Mouse (Mus musculus) stomach, postnatal 0 days (tissue): ENCODE measurements around the gene Cop1. TPM values are rescaled to one million over a fixed set of nuclear protein-coding genes. Genes with fewer than 3 reads are reported as not detected.

Experiments used
- ATAC-seq: fragments of 200-750 bp; cut with Nextera tagmentation; 2 replicates; pipeline ENCODE4 v1.8.0; 2017; ENCODE audit not compliant: low FRiP score, low TSS enrichment
- DNase-seq: peaks from one replicate; pipeline ENCODE4 v3.0.0-alpha.2; 2016; ENCODE audit warnings: low spot score
- H3K27ac ChIP-seq: fragments of 300-500 bp; sonication (generic); replicated peaks from 2 replicates; pipeline ENCODE4 v1.5.1; 2014; ENCODE audit warnings: mild to moderate bottlenecking, control low read depth
- H3K27me3 ChIP-seq: fragments of 300-500 bp; sonication (generic); 2 replicates; pipeline ENCODE4 v1.6.1; 2014; ENCODE audit warnings: low read length; ENCODE audit not compliant: control insufficient read depth, insufficient read depth
- H3K36me3 ChIP-seq: fragments of 300-500 bp; sonication (generic); 2 replicates; pipeline ENCODE4 v1.6.1; 2014; ENCODE audit warnings: low read length, mixed read lengths; ENCODE audit not compliant: control insufficient read depth, insufficient read depth
- H3K4me1 ChIP-seq: fragments of 300-500 bp; sonication (generic); replicated peaks from 2 replicates; pipeline ENCODE4 v1.6.1; 2014; ENCODE audit warnings: antibody characterized with exemption; ENCODE audit not compliant: control insufficient read depth, insufficient read depth
- H3K4me2 ChIP-seq: fragments of 300-500 bp; sonication (generic); replicated peaks from 2 replicates; pipeline ENCODE4 v1.6.1; 2014; ENCODE audit warnings: low read depth, mild to moderate bottlenecking, control low read depth, moderate library complexity
- H3K4me3 ChIP-seq: fragments of 300-500 bp; sonication (generic); 2 replicates; pipeline ENCODE4 v1.5.1; 2014; ENCODE audit warnings: low read depth, low read length, control low read depth
- H3K9ac ChIP-seq: fragments of 300-500 bp; sonication (generic); 2 replicates; pipeline ENCODE4 v1.6.1; 2014; ENCODE audit warnings: mild to moderate bottlenecking, low read length, control low read depth, mixed read lengths
- H3K9me3 ChIP-seq: fragments of 300-500 bp; sonication (generic); 2 replicates; pipeline ENCODE4 v1.6.1; 2016; ENCODE audit warnings: low read length; ENCODE audit not compliant: control insufficient read depth
- CTCF ChIP-seq: IDR thresholded peaks from 2 replicates; pipeline ENCODE4 v1.5.1; 2016; ENCODE audit warnings: antibody characterized with exemption, low read depth, mild to moderate bottlenecking, moderate library complexity
- EP300 ChIP-seq: optimal IDR thresholded peaks from 2 replicates; pipeline ENCODE3; 2016; ENCODE audit warnings: antibody characterized with exemption
- WGBS: fragments of 180-500 bp; shearing (Covaris S2); extraction: QIAGEN DNeasy Blood & Tissue Kit; methylation state at CpG from one replicate; pipeline ENCODE4 v1.1.7; 2014; 5-methylcytosine and 5-hydroxymethylcytosine counted together
- microRNA-seq: library from miRNA; unstranded; fragments of <30 nt; microRNA quantifications from one replicate; pipeline ENCODE4, GENCODE M21; 2016
- polyA plus RNA-seq: library from polyadenylated mRNA; unstranded; fragments of >200 nt; fragmentation: Nextera tagmentation; extraction: Ambion mirVana; gene quantifications from 2 replicates; pipeline ENCODE4 v1.2.1, GENCODE M21; 2015

The Cop1 gene
- polyA plus RNA-seq, 1 experiment from 2014 or later: 44.4 TPM

GRCm38 (mm10) chr1:159388565-159389024 lies 156.5 kb downstream of the Cop1 start:
- H3K4me2 ChIP-seq: no peak overlapping the region
- H3K4me1 ChIP-seq: no peaks in the 10 kb centered on the region
- no peak overlapping the region for H3K9ac ChIP-seq
- 61% methylated on average over 13 of the region's 13 CpGs for WGBS
- H3K27me3 ChIP-seq: no peaks in the 10 kb centered on the region
- H3K27ac ChIP-seq: no peak overlapping the region
- no peaks in the 10 kb centered on the region for H3K9me3 ChIP-seq
- DNase-seq: no peak
- H3K36me3 ChIP-seq: no peaks in the 10 kb centered on the region
- ATAC-seq: no peak
- no peak overlapping the region for H3K4me3 ChIP-seq
- TF ChIP-seq EP300: no peak

- Histone ChIP-seq H3K9me3 (no peaks in the 10 kb centered on the region), H3K36me3 (no peaks in the 10 kb centered on the region), H3K27me3 (no peaks in the 10 kb centered on the region), H3K4me1 (no peaks in the 10 kb centered on the region), H3K4me2 (no peak overlapping the region), H3K4me3 (no peak overlapping the region), H3K27ac (no peak overlapping the region), H3K9ac (no peak overlapping the region)
- TF ChIP-seq CTCF (peak; percentile 88), EP300 (no peak)
- peak; percentile 76 for DNase-seq
- 0 out of 2 replicates have a peak, but pooled peaks have one; percentile 32 for ATAC-seq
- WGBS: 23% methylated on average over 14 of the region's 14 CpGs
Measured at GRCm38 (mm10) chr1:159390049-159390448, 157.9 kb downstream of the Cop1 start.

DNA sequence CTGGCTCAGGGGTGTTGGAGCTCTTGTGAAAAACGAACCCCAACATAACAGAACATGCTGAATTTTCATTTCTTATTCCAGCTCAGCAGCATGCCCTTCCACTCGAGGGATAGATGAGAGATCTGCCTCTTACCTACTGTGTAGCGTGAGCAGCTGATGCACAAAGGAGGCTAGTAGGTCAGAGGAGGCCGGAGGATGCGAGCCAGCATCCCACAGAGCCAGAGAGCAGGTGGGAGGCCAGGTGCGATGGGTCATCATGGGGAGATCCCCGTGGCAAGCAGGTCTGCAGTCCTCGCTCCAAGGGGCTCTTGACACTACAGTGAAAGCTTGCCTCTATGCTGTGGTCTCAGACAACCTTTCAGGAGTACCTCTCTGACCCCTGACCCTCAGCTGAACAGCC lies 160.5 kb downstream of the Cop1 start:
- no peaks in the 10 kb centered on the region for H3K9me3 ChIP-seq
- TF ChIP-seq EP300 (no peak), CTCF (no peak)
- no peaks in the 10 kb centered on the region for H3K4me1 ChIP-seq
- ATAC-seq (no peak), DNase-seq (no peak)
- H3K4me3 ChIP-seq: no peak overlapping the region
- no peak overlapping the region; the same call in 1 of the 2 replicates for H3K9ac ChIP-seq
- no peaks in the 10 kb centered on the region for H3K27me3 ChIP-seq
- WGBS: 60% methylated on average over 8 of the region's 8 CpGs
- no peak overlapping the region for H3K4me2 ChIP-seq
- H3K36me3 ChIP-seq: no peaks in the 10 kb centered on the region
- no peak overlapping the region for H3K27ac ChIP-seq

DNA sequence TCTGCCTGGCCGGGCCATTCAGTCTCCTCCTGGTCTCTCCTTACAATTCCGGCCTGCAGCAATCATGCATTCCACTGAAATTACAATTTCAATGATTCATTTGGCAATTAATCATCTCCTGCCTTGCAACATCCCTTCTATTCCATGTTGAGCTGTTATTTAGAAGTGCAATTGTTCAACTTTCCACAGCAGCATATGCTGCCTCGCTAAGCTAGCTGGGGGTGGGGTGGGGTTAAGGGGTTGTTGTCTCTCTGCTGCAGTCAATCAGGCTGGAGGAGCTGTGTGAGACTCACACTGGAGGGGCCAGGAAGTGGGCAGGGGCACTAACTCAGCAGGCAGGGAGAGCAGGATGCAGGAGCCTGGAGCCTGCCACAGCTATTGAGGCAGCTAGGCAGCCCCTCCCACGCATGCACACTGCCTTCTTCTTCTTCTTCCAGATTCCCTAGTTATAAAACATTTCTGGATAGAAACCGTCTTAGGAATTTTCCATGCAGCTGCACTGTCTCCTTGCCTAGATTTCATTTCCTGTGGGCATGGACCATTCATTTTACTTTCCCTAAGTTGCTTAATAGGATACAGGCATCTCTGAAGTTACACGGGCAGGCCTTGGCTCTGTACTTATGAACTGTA lies 161.1 kb downstream of the Cop1 start:
- Histone ChIP-seq H3K27me3 (no peaks in the 10 kb centered on the region), H3K9me3 (no peaks in the 10 kb centered on the region), H3K36me3 (no peaks in the 10 kb centered on the region), H3K4me3 (no peak overlapping the region), H3K4me2 (no peak overlapping the region), H3K27ac (no peak overlapping the region), H3K4me1 (no peaks in the 10 kb centered on the region), H3K9ac (no peak overlapping the region; the same call in 1 of the 2 replicates)
- WGBS: 24% methylated on average over 6 of the region's 6 CpGs
- TF ChIP-seq EP300 (no peak), CTCF (no peak)
- ATAC-seq (no peak), DNase-seq (no peak)

- TF ChIP-seq CTCF (no peak), EP300 (no peak)
- ATAC-seq (no peak), DNase-seq (no peak)
- no peaks in the 10 kb centered on the region for H3K4me1 ChIP-seq
- no peak overlapping the region for H3K4me2 ChIP-seq
- H3K27me3 ChIP-seq: no peaks in the 10 kb centered on the region
- H3K36me3 ChIP-seq: no peaks in the 10 kb centered on the region
- WGBS: 25% methylated on average over 1 of the region's 1 CpGs
- H3K27ac ChIP-seq: no peak overlapping the region
- H3K4me3 ChIP-seq: no peak overlapping the region
- H3K9ac ChIP-seq: no peak overlapping the region
- no peaks in the 10 kb centered on the region for H3K9me3 ChIP-seq
Measured at GRCm38 (mm10) chr1:159393931-159394330, 161.8 kb downstream of the Cop1 start.

DNA sequence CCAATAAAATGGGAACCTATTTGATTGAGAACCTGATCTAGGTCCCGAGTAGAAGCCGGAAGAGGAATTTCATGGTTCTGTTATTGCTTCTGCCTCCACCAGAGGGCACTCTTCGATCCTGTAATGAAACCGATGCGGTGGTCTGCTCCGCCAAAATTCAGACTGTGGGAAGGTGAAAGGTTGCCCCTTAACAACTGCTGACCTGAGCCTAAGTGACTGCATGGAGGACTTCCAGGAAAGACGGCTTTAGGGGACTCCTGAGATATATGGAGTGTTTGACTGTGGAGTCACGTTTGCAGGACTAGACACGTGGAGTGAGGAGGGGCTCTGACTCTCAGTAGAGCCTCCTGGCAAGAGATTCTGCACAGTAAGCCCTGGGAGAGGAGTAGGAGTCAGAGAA lies 164.4 kb downstream of the Cop1 start:
- Histone ChIP-seq H3K27me3 (no peaks in the 10 kb centered on the region), H3K9me3 (no peaks in the 10 kb centered on the region), H3K27ac (no peak overlapping the region), H3K4me3 (no peak overlapping the region; the same call in 1 of the 2 replicates), H3K4me2 (peak overlapping the region; percentile 47), H3K36me3 (no peaks in the 10 kb centered on the region), H3K9ac (no peak overlapping the region), H3K4me1 (no peaks in the 10 kb centered on the region)
- DNase-seq (peak; percentile 37), ATAC-seq (no peak)
- TF ChIP-seq EP300 (no peak), CTCF (peak; percentile 85)
- 5% methylated on average over 9 of the region's 9 CpGs for WGBS

Small RNA genes lying within 50 kb of the gene (microRNA-seq; reads per million reads assigned to microRNA genes)
- 35.1 reads per million, percentile 32 among the genes with 10 or more reads in this experiment for gene Mir1843b
